Mouse (Mus musculus): Measurements from ENCODE around the gene Timp3.

Timp3 gene

DNA sequence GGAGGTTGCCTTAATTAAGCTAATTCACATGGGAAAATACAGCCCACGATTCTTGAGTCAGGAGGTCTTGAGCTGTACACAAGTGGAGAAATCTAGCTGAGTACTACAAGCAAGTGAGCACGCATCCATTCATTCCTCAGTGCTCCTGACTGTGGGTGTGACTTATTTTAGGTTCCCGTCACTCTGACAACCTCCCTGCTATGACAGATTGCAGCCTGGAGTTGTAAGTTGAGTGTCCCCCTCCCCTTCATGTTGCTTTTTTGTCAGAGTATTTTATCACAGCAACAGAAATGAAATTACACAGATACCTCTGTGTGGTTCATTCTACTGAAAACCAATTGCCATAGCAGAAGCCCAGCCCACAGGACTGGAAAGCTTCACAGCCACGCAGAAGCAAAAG is 86.1 kb downstream of the Timp3 start:
- no peak for DNase-seq (ENCODE audit: low read depth, low spot score)

DNA sequence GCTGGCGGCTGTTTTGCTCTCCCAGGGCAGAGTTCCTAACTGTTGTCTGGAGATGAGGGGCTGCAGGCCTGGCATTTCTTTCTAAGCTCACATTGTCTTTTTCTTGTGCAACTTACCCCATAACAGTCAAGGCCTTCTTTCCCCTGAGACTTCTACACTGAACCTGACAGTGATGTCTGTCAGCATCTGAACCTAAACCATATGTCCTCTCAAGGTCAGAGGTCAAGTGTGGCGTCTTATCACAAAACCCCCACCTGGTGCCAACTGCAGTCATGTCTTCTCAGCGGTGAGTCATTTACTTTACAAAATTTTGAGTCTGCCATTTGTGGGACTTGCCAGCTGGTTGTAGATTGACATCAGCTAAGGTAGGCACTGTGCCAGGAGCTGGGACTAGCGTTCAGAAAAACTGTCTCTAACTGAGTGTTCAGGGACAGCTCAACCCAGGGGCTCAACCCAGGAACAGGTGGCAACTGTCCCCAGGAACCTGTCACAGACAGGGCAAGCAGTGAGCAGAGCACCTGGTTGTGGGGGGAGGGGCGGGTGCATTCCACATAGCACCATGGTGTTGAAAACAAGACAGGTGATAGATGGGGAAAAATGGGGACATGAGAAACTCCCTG is 87.8 kb downstream of the Timp3 start:
- DNase-seq (ENCODE audit: low read depth, low spot score), result no peak

DNA sequence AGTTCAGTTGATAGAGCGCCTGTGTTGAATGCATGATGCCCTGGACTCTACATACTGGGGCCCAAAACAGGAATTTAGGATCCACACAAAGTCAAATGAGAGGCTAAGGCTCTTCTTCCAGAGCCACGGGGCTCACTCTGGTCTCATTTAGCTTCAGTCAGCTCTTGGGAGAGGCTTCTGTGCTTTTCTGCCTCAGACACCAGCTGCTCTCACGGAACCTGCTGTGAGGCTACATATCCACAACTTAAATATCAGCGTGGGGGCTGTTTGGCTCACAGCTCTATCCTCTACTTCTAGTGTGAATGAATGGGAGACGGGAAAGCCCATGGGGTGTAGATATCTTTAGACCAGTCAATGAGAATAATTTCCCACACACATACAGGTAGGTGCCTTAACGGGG is 88.6 kb downstream of the Timp3 start:
- DNase-seq (ENCODE audit: low read depth, low spot score), result no peak

DNA sequence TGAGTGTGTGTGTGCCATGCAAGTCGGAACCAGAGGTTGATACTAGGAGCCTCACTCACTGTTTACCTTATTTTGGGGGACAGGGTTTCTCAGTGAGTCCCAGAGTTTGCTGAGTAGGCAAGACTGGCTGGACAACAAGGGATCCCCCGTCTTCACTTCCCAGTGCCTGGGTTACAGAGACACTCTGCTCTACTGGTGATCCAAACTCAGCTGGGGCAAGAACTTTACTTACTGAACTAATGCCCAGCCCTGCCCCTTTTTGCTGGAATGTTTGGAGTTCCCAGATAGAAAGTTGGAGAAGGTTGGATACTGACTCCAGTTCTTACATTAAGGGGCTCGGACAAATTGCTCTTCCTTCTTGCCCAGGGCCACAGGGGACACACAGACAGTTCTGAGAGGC is 89.2 kb downstream of the Timp3 start:
- no peak for DNase-seq (ENCODE audit: low read depth, low spot score)

DNA sequence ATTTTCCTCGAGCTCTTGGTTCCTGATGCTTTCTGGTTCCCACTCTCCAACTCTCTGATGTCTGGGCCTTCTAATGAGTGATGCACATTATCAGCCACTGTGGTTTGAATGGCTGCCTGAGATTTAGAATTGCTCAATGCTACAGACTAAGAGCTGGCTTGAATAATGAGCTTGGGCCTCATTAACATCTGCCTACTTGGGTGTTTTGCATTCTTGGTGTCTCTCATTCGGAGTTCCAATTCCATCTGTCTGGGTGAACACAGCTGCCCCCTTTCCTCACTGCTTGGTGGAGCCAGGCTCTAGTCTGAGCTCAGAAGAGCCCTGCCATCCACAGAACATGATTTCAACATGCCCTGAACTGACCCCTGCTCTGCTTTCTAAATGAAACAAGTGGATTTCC is 89.7 kb downstream of the Timp3 start:
- no peak for DNase-seq (ENCODE audit: low read depth, low spot score)

DNA sequence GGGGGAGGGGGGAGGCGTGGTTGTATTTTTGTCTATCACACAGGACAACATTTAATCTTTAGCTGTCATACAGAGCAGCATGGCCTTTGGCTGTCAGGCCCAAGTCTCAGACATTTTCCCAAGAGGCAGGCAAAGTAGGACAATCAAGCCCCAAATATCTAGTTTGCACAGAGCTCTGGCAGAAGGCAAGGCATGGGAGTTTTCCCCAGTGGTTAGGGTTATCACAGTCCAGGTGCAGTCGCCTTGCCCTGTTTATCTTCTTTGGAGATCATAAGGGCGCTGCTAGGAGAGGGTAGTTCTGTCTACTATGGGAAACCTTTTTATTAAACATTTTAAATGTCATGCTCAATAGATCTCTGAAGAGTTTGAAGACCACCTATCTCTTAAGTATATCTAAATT is 92.2 kb downstream of the Timp3 start:
- DNase-seq (ENCODE audit: low read depth, low spot score), result no peak

DNA sequence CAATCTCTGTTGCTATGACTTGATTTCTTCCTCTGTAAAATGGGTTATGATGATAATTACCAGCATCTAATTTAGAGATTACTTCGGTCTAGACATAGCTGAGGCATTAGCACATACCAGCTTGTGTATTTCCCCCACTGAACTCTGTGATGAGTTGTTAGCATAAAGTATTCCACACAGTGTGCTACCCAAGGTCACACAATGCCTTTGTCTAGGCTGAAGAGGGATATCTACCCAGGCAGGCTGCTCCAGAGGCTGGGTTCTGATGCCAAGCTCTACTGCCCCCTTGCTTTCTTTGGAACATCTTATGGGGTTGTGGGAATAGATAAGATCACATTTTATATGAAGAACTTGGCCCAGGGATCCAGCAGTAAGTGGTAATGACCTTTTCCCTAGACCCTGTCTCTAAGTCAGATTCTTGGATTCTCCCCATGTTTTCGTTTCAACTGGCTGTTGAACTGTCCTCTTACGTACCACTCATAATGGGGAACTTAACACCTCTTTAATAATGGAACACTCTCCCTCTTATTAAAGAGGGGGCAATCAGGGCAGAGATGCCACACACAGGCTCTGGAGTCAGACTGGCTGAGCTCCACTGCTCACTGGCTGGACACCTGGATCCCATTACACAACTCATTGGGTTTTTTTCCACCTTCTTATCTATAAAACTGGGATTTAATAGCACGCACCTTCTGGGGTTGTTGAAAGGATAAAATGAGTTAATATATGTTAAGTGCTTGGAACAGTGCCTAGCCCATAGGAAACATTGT is 97.6 kb downstream of the Timp3 start:
- no peak for DNase-seq (ENCODE audit: low read depth, low spot score)

DNA sequence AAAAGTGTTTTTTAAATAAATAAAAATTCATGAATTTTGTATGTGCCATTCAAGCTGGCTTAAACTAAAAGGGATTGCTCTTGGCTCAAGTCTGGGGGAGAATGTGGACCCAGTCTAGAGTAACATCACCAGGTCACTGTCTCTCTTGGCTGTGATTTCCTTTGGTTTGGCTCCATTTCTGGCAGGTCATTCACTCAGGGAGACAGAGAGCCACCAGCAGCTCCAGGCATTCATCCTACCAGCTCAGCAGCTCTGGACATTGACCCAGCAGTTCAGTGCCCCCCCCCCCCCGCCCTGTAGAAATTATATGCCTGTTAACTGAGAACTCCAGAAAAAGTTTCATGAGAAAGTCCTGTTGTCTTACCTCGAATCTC is 98.2 kb downstream of the Timp3 start:
- DNase-seq (ENCODE audit: low read depth, low spot score), result no peak

All from mesoderm, embryonic 11.5 days (tissue).